Mouse (Mus musculus): Measurements from ENCODE around the gene Cdsn. TPM values are rescaled to one million over a fixed set of nuclear protein-coding genes. Genes with fewer than 3 reads are reported as not detected.
"Not testable (repeated sequence)": the region's sequence is repeated elsewhere in the genome, so short reads cannot be mapped to it uniquely, and the experiment has no call there.

Cdsn gene
- 0.02 TPM in 1 of 2 replicates, not detected in the other for polyA plus RNA-seq (2015; fragmentation: Nextera tagmentation; extraction: Ambion mirVana)

GRCm38 (mm10) chr17:35551881-35552414 lies at the start of gene Cdsn:
Gene Cdsn, plus strand, starts transcription at chr17:35552128.
- Histone ChIP-seq H3K36me3 (ENCODE audit: control insufficient read depth, insufficient read depth) (no peaks in the 10 kb centered on the region), H3K27ac (ENCODE audit: low read length) (no peak within 1 kb of the TSS), H3K4me1 (ENCODE audit: control insufficient read depth, low read depth, low read length) (no peaks in the 10 kb centered on the region), H3K4me3 (ENCODE audit: low read depth, low read length) (no peak within 1 kb of the TSS), H3K4me2 (ENCODE audit: low read depth, low read length) (no peak within 1 kb of the TSS), H3K27me3 (ENCODE audit: control insufficient read depth, insufficient read depth, low read depth, low read length) (no peaks in the 10 kb centered on the region), H3K9me3 (replicated peaks; ENCODE audit: control insufficient read depth, low read length) (no peaks in the 10 kb centered on the region), H3K9ac (ENCODE audit: low read depth, low read length) (no peak within 1 kb of the TSS)
- no peak for ATAC-seq (ENCODE audit: low read depth)
- 69% methylated on average over 10 of the region's 10 CpGs for WGBS (ENCODE audit: insufficient replicate concordance)

GRCm38 (mm10) chr17:35502226-35502625 lies 49.7 kb upstream of the Cdsn start:
- Histone ChIP-seq H3K9me3 (replicated peaks; ENCODE audit: control insufficient read depth, low read length) (no peaks in the 10 kb centered on the region), H3K4me2 (ENCODE audit: low read depth, low read length) (no peak overlapping the region), H3K36me3 (ENCODE audit: control insufficient read depth, insufficient read depth) (no peaks in the 10 kb centered on the region), H3K27ac (ENCODE audit: low read length) (no peak overlapping the region), H3K4me3 (ENCODE audit: low read depth, low read length) (no peak overlapping the region), H3K27me3 (ENCODE audit: control insufficient read depth, insufficient read depth, low read depth, low read length) (peaks cover 26% of the 10 kb centered on the region), H3K4me1 (ENCODE audit: control insufficient read depth, low read depth, low read length) (no peaks in the 10 kb centered on the region), H3K9ac (ENCODE audit: low read depth, low read length) (no peak overlapping the region)
- 18% methylated on average over 6 of the region's 6 CpGs for WGBS (ENCODE audit: insufficient replicate concordance)
- no peak for ATAC-seq (ENCODE audit: low read depth)

- Histone ChIP-seq H3K4me2 (ENCODE audit: low read depth, low read length) (no peak overlapping the region), H3K27ac (ENCODE audit: low read length) (no peak overlapping the region), H3K4me1 (ENCODE audit: control insufficient read depth, low read depth, low read length) (no peaks in the 10 kb centered on the region), H3K36me3 (ENCODE audit: control insufficient read depth, insufficient read depth) (no peaks in the 10 kb centered on the region), H3K9me3 (replicated peaks; ENCODE audit: control insufficient read depth, low read length) (no peaks in the 10 kb centered on the region), H3K9ac (ENCODE audit: low read depth, low read length) (no peak overlapping the region), H3K27me3 (ENCODE audit: control insufficient read depth, insufficient read depth, low read depth, low read length) (peaks cover 31% of the 10 kb centered on the region), H3K4me3 (ENCODE audit: low read depth, low read length) (no peak overlapping the region)
- 37% methylated on average over 5 of the region's 5 CpGs for WGBS (ENCODE audit: insufficient replicate concordance)
- ATAC-seq (ENCODE audit: low read depth), result no peak
These were observed 49.2 kb upstream of the Cdsn start for GRCm38 (mm10) chr17:35502762-35503161.

GRCm38 (mm10) chr17:35503849-35504248 lies 48.1 kb upstream of the Cdsn start:
- Histone ChIP-seq H3K27me3 (ENCODE audit: control insufficient read depth, insufficient read depth, low read depth, low read length) (peaks cover 36% of the 10 kb centered on the region), H3K9me3 (replicated peaks; ENCODE audit: control insufficient read depth, low read length) (no peaks in the 10 kb centered on the region), H3K27ac (ENCODE audit: low read length) (no peak overlapping the region), H3K9ac (ENCODE audit: low read depth, low read length) (no peak overlapping the region), H3K4me3 (ENCODE audit: low read depth, low read length) (no peak overlapping the region), H3K36me3 (ENCODE audit: control insufficient read depth, insufficient read depth) (no peaks in the 10 kb centered on the region), H3K4me2 (ENCODE audit: low read depth, low read length) (no peak overlapping the region), H3K4me1 (ENCODE audit: control insufficient read depth, low read depth, low read length) (no peaks in the 10 kb centered on the region)
- ATAC-seq (ENCODE audit: low read depth), result no peak
- WGBS (ENCODE audit: insufficient replicate concordance), result 23% methylated on average over 5 of the region's 5 CpGs

- Histone ChIP-seq H3K27ac (ENCODE audit: low read length) (no peak overlapping the region), H3K27me3 (ENCODE audit: control insufficient read depth, insufficient read depth, low read depth, low read length) (peaks cover 41% of the 10 kb centered on the region), H3K4me1 (ENCODE audit: control insufficient read depth, low read depth, low read length) (no peaks in the 10 kb centered on the region), H3K9me3 (replicated peaks; ENCODE audit: control insufficient read depth, low read length) (no peaks in the 10 kb centered on the region), H3K36me3 (ENCODE audit: control insufficient read depth, insufficient read depth) (no peaks in the 10 kb centered on the region), H3K9ac (ENCODE audit: low read depth, low read length) (no peak overlapping the region), H3K4me3 (ENCODE audit: low read depth, low read length) (no peak overlapping the region), H3K4me2 (ENCODE audit: low read depth, low read length) (no peak overlapping the region)
- WGBS (ENCODE audit: insufficient replicate concordance), result 35% methylated on average over 8 of the region's 8 CpGs
- ATAC-seq (ENCODE audit: low read depth), result no peak
These were observed 47.1 kb upstream of the Cdsn start for GRCm38 (mm10) chr17:35504628-35505481.

- 35% methylated on average over 13 of the region's 13 CpGs for WGBS (ENCODE audit: insufficient replicate concordance)
- Histone ChIP-seq H3K36me3 (ENCODE audit: control insufficient read depth, insufficient read depth) (no peaks in the 10 kb centered on the region), H3K27me3 (ENCODE audit: control insufficient read depth, insufficient read depth, low read depth, low read length) (peaks cover 41% of the 10 kb centered on the region), H3K9me3 (replicated peaks; ENCODE audit: control insufficient read depth, low read length) (no peaks in the 10 kb centered on the region), H3K4me2 (ENCODE audit: low read depth, low read length) (no peak within 1 kb of the TSS), H3K4me1 (ENCODE audit: control insufficient read depth, low read depth, low read length) (no peaks in the 10 kb centered on the region), H3K9ac (ENCODE audit: low read depth, low read length) (no peak within 1 kb of the TSS), H3K27ac (ENCODE audit: low read length) (no peak within 1 kb of the TSS), H3K4me3 (ENCODE audit: low read depth, low read length) (no peak within 1 kb of the TSS)
- ATAC-seq (ENCODE audit: low read depth), result no peak
These were observed 46.2 kb upstream of the Cdsn start, which contains the start of gene Pou5f1 for GRCm38 (mm10) chr17:35505776-35506175. Gene Pou5f1, plus strand, starts transcription at chr17:35506018.

GRCm38 (mm10) chr17:35506881-35507280 lies 45.0 kb upstream of the Cdsn start:
- no peak overlapping the region for H3K4me2 ChIP-seq (ENCODE audit: low read depth, low read length)
- no peak for ATAC-seq (ENCODE audit: low read depth)
- H3K4me3 ChIP-seq (ENCODE audit: low read depth, low read length), result no peak overlapping the region
- H3K4me1 ChIP-seq (ENCODE audit: control insufficient read depth, low read depth, low read length), result no peaks in the 10 kb centered on the region
- no peak overlapping the region for H3K27ac ChIP-seq (ENCODE audit: low read length)
- peaks cover 41% of the 10 kb centered on the region for H3K27me3 ChIP-seq (ENCODE audit: control insufficient read depth, insufficient read depth, low read depth, low read length)
- no peak overlapping the region for H3K9ac ChIP-seq (ENCODE audit: low read depth, low read length)
- H3K36me3 ChIP-seq (ENCODE audit: control insufficient read depth, insufficient read depth), result no peaks in the 10 kb centered on the region
- 18% methylated on average over 10 of the region's 10 CpGs for WGBS (ENCODE audit: insufficient replicate concordance)
- no peaks in the 10 kb centered on the region for H3K9me3 ChIP-seq (replicated peaks; ENCODE audit: control insufficient read depth, low read length)

GRCm38 (mm10) chr17:35507556-35508260 lies 44.2 kb upstream of the Cdsn start:
- no peak overlapping the region for H3K9ac ChIP-seq (ENCODE audit: low read depth, low read length)
- no peak overlapping the region for H3K4me2 ChIP-seq (ENCODE audit: low read depth, low read length)
- no peak for ATAC-seq (ENCODE audit: low read depth)
- 19% methylated on average over 13 of the region's 13 CpGs for WGBS (ENCODE audit: insufficient replicate concordance)
- H3K27me3 ChIP-seq (ENCODE audit: control insufficient read depth, insufficient read depth, low read depth, low read length), result peaks cover 41% of the 10 kb centered on the region
- no peak overlapping the region for H3K4me3 ChIP-seq (ENCODE audit: low read depth, low read length)
- H3K36me3 ChIP-seq (ENCODE audit: control insufficient read depth, insufficient read depth), result peaks cover 6% of the 10 kb centered on the region
- no peaks in the 10 kb centered on the region for H3K9me3 ChIP-seq (replicated peaks; ENCODE audit: control insufficient read depth, low read length)
- H3K27ac ChIP-seq (ENCODE audit: low read length), result no peak overlapping the region
- no peaks in the 10 kb centered on the region for H3K4me1 ChIP-seq (ENCODE audit: control insufficient read depth, low read depth, low read length)

GRCm38 (mm10) chr17:35508279-35508678 lies 43.6 kb upstream of the Cdsn start:
- peaks cover 41% of the 10 kb centered on the region for H3K27me3 ChIP-seq (ENCODE audit: control insufficient read depth, insufficient read depth, low read depth, low read length)
- not testable (repeated sequence) for H3K27ac ChIP-seq (ENCODE audit: low read length); H3K4me3 ChIP-seq (ENCODE audit: low read depth, low read length); H3K4me2 ChIP-seq (ENCODE audit: low read depth, low read length); H3K9ac ChIP-seq (ENCODE audit: low read depth, low read length); ATAC-seq (ENCODE audit: low read depth); H3K9me3 ChIP-seq (replicated peaks; ENCODE audit: control insufficient read depth, low read length); H3K4me1 ChIP-seq (ENCODE audit: control insufficient read depth, low read depth, low read length)
- peaks cover 11% of the 10 kb centered on the region for H3K36me3 ChIP-seq (ENCODE audit: control insufficient read depth, insufficient read depth)
- 59% methylated on average over 4 of the region's 5 CpGs for WGBS (ENCODE audit: insufficient replicate concordance)

Measured in liver, embryonic 16.5 days (tissue).